Mouse (Mus musculus) left cerebral cortex, adult 2 months (tissue): Measurements from ENCODE around the gene Nab1. TPM values are rescaled to one million over a fixed set of nuclear protein-coding genes. Genes with fewer than 3 reads are reported as not detected.
"Not testable (repeated sequence)": the region's sequence is repeated elsewhere in the genome, so short reads cannot be mapped to it uniquely, and the experiment has no call there.

Experiments used
- DNase-seq, 2 experiments: peaks; one replicate each; pipeline ENCODE4 v3.0.0; 2021 to 2022; ENCODE audit warnings: low spot score in 2 of 2, mixed read lengths in 1 of 2; ENCODE audit errors: extremely low spot score in 1 of 2
- H3K27ac ChIP-seq: fragments of 200-600 bp; 2 replicates; pipeline ENCODE4 v1.8.1; 2022
- H3K4me3 ChIP-seq: fragments of 200-600 bp; 2 replicates; pipeline ENCODE4 v1.8.1; 2022
- CTCF ChIP-seq: fragments of 200-600 bp; IDR thresholded peaks from 2 replicates; pipeline ENCODE4 v1.8.1; 2022; ENCODE audit warnings: antibody characterized with exemption, mild to moderate bottlenecking, moderate library complexity
- intact Hi-C: fragments of 180-260 bp; cut with DNase I; formaldehyde crosslinking; loops from one replicate; pipeline ENCODE4 v1.15.1; 2025
- long read RNA-seq, 2 experiments: library from polyadenylated mRNA; stranded (forward); transcript quantifications; one replicate each; pipeline ENCODE4 v2.0.0; 2021; ENCODE audit warnings: borderline mapping rate in 2 of 2
- total RNA-seq, 2 experiments: library from RNA; stranded (reverse); gene quantifications; 2 replicates each; pipeline ENCODE4 v1.2.3; 2021

Nab1 gene
- total RNA-seq: 10 to 100 TPM; 35.3 to 39.2 TPM
- long read RNA-seq, experiment 1, transcript Nab1-201 (8 exons, 3,874 nt): major isoform, 33 of 42 reads
- long read RNA-seq, experiment 1, partial matches to known transcripts: 3 of 42 reads
- long read RNA-seq, experiment 1, other reads (novel, unspliced or antisense): 6 of 42 reads
- long read RNA-seq, experiment 2, transcript Nab1-201 (8 exons, 3,874 nt): major isoform, 34 of 42 reads
- long read RNA-seq, experiment 2, partial matches to known transcripts: 2 of 42 reads
- long read RNA-seq, experiment 2, other reads (novel, unspliced or antisense): 6 of 42 reads

DNA sequence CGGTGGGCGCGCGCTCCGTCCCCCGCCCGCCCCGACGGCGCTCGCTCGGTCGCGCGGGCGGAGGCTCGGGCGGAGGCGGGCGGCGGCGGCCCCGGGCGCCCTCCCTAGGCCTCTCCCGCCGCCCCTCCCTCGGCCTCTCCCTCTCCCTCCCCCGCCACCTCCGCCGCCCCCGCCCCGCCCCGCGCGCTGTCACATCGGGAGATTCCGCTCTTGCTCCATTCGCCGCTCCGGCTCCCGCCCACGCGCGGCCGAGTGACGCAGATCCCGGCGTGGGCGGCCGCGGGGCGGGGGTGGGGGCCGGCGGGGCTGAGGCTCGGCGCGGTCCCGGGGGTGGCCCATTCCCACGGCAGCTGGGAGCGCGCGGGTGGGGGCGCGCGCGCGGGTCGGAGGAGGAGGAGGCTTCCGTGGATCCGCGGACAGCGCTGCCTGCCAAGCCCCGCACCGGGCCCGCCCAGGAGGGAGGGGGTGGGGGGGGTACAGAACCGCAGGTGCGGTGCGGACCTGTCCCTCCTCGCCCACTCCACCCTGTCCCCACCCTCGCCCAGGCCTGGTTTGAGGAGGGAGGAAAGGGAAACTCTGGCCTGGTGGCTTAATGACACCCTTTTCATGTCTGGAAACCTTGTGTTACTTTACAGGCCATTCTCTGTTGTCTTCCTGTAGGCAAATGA is at the start of gene Nab1:
Nab1 (minus strand) TSS at position 366 of the 668 bp plus-strand sequence.
- no peak for TF ChIP-seq CTCF
- DNase-seq: peak; percentile 68 to 75
- H3K27ac ChIP-seq: peak within 1 kb of the TSS; percentile 95
- peak within 1 kb of the TSS; percentile 59 for H3K4me3 ChIP-seq
- intact Hi-C loops: loop anchor here (2.0 to 5.0 kb wide), 3 partner anchors 36 to 130 kb away; partner anchors contain the start of gene Nemp2

GRCm38 (mm10) chr1:52547451-52547850 is 47.0 kb upstream of the Nab1 start:
- DNase-seq: no peak
- no peak overlapping the region for H3K4me3 ChIP-seq
- no peak overlapping the region for H3K27ac ChIP-seq
- no peak for TF ChIP-seq CTCF
- intact Hi-C loops: no loop called here

DNA sequence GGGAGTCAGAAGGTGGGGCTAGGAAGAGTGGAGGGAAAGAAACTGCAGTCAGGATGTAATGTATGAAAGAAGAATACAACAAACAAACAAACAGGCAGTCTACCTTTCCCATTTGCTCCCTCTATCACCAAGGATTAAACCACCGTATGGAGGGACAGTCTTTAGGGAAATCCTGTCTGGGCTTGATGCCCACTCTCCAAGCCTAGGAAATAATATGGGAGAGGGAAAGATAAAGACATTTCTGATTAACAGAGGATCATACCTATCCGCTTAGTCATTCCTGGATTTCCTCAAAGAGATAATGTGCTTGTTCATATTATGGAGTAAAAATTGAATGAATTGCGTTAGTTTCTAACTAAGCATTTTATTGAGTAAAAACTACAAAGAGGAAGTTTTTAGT is 46.3 kb upstream of the Nab1 start:
- intact Hi-C loops: no loop called here
- Histone ChIP-seq H3K4me3 (no peak overlapping the region), H3K27ac (no peak overlapping the region)
- DNase-seq: no peak
- TF ChIP-seq CTCF: no peak

GRCm38 (mm10) chr1:52540124-52540523 is 39.6 kb upstream of the Nab1 start:
- intact Hi-C loops, DNase-seq, H3K4me3 ChIP-seq, H3K27ac ChIP-seq: not testable (repeated sequence)

DNA sequence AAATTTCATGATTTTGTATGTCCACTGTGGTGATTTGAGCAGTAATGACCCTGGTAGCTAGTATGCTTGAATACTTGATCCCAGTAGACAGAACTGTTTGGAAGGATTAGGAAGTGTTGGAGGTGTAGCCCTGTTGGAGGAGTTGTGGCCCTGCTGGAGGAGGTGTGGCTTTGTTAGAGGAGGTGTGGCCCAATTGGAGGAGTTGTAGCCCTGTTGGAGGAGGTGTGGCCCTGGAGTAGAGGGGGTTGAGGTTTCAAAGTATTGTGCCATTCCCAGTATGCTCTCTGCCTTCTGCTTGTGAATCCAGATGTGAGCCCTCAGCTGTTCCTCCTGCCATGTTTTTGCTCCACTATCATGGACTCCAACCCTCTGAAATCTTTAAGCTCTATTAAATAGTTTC is 29.5 kb upstream of the Nab1 start:
- no peak for TF ChIP-seq CTCF
- intact Hi-C loops: no loop called here
- H3K27ac ChIP-seq: no peak overlapping the region
- no peak overlapping the region for H3K4me3 ChIP-seq
- DNase-seq: no peak

- TF ChIP-seq CTCF: no peak
- Histone ChIP-seq H3K4me3 (no peak overlapping the region), H3K27ac (no peak overlapping the region)
- intact Hi-C loops: no loop called here
- no peak for DNase-seq
Observed at GRCm38 (mm10) chr1:52527656-52528055, 27.2 kb upstream of the Nab1 start.

GRCm38 (mm10) chr1:52527252-52527651 is 26.8 kb upstream of the Nab1 start:
- intact Hi-C loops: no loop called here
- H3K4me3 ChIP-seq: no peak overlapping the region
- no peak for TF ChIP-seq CTCF
- H3K27ac ChIP-seq: no peak overlapping the region
- no peak for DNase-seq

DNA sequence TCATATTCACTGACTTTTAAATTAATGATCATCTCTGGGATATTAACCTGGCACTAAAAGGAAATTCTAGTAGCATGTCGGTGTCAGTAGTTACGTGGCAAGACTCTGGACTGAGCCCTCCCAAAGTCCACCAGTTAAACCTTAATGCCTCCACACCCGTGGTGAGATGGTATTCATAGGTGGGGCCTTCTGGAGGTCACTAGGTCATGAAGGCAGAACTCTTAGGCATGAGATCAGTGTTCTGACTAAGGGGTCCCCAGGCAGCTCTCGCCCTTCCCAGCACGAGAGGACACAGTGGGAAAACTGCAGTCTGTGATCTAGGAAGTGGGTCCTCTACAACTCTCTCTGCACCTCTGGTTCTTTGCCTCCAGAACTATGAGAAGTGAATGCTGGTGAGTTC is 24.2 kb upstream of the Nab1 start:
- H3K4me3 ChIP-seq: no peak overlapping the region
- no peak for TF ChIP-seq CTCF
- no peak for DNase-seq
- intact Hi-C loops: loop anchor here (5.0 kb wide), 1 partner anchor 73 kb away; no protein-coding TSS in a partner anchor
- H3K27ac ChIP-seq: no peak overlapping the region

DNA sequence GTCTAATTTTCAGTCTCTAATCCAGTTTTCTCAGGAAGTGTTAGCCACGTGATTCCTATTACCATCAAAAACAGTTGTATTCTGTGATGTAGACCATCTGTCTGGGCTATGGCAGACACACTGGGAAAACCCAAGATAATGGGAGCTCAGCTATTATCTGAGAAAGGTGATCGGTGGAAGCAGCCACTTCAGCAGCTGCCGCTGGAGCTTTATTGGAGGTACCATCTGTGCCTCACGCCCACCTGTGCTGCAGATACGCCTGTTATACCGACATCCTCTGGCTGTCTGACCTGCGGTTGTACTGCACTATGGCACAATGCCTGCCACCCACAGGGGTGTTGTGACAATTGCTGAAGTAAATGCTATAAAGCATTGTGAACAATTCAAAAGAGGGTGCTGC is 23.7 kb upstream of the Nab1 start:
- no peak overlapping the region for H3K4me3 ChIP-seq
- no peak overlapping the region for H3K27ac ChIP-seq
- intact Hi-C loops: loop anchor here (5.0 kb wide), 1 partner anchor 73 kb away; no protein-coding TSS in a partner anchor

DNA sequence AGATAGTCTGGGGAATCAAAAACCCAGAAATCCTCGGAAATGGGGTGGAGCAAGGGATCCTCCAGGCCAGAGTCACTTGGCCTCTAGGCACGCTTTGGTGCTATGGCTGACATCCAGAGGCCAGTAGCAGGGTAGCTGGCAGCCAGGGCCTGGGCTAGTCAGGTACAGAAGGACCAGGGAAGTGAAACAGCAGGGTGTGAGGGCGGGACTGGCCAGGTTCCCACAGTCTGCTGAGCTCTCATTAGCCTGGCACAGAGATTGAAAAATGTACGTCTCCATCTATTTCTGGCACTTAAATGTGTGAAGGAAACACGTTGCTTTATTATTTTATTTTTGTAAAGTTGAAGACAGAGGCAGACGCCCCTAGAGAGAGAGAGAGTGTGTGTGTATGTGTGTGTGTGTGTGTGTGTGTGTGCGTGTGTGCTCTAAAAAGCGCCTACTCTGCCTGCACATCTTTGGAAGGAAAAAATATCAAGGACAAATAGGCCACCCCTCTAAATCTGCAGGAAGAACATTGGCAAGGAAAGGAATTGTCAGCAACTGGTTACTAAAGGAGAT is 21.0 kb upstream of the Nab1 start:
- intact Hi-C loops: loop anchor here (5.0 kb wide), 1 partner anchor 76 kb away; no protein-coding TSS in a partner anchor

More for the DNA sequence above, 23.7 kb upstream of the Nab1 start:
- DNase-seq: peak; percentile 42 to 52
- TF ChIP-seq CTCF: no peak

GRCm38 (mm10) chr1:52520131-52520530 is 19.7 kb upstream of the Nab1 start:
- no peak for TF ChIP-seq CTCF
- intact Hi-C loops: loop anchor here (5.0 kb wide), 1 partner anchor 77 kb away; no protein-coding TSS in a partner anchor
- DNase-seq: no peak

More for the DNA sequence above, 21.0 kb upstream of the Nab1 start:
- DNase-seq: peak in 1 of 2 experiments; percentile 41
- Histone ChIP-seq H3K27ac (no peak overlapping the region), H3K4me3 (no peak overlapping the region)
- no peak for TF ChIP-seq CTCF

GRCm38 (mm10) chr1:52515249-52515648 is 14.8 kb upstream of the Nab1 start:
- intact Hi-C loops: no loop called here

More at GRCm38 (mm10) chr1:52520131-52520530, 19.7 kb upstream of the Nab1 start:
- Histone ChIP-seq H3K27ac (no peak overlapping the region), H3K4me3 (no peak overlapping the region)

More at GRCm38 (mm10) chr1:52515249-52515648, 14.8 kb upstream of the Nab1 start:
- no peak for TF ChIP-seq CTCF
- H3K27ac ChIP-seq: no peak overlapping the region
- no peak overlapping the region for H3K4me3 ChIP-seq
- no peak for DNase-seq
